Mouse (Mus musculus): ENCODE results near the gene Pold1.
A peak's percentile ranks its signal among the peaks of the same experiment; 100 is the strongest.

The Pold1 gene

DNA sequence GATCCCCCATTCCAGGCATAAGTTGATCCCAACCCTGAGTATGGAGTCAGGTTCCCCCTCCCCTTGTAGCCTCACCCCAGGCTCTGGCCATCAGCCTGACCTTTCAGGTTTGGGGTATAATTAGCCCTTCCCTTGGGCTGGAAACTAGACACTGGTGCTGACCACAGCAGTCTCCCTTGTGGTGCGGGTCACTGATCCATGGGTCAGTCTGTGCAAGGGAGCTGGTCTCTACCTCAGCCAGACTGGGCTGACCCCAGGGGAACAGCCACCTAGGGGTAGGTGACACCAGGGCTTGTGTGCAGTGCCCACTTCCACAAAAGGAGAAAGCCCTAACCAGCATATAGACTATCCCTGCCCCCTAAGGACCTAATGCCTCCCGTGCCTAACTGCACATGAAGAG lies 25.6 kb downstream of the Pold1 start:
- no peak for DNase-seq

DNA sequence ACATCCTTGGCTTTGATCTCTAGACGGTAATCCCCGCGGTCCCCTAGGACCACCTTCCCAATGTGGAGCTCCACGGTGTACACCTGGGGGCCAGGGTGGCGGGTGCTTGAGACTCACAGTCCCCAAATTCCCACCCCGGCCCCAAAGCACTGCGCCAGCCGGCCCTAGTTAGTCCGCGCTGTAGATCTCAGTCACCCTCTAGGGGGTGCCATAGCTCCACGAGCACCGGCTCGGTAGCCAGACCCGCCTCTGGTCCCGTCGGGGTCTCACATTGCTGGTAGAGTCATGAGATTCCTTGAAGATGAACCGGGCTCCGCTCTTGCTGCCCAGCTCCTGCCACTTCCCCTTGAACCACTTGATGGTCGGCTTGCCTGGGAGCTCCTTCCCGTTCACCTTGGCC lies 26.9 kb downstream of the Pold1 start:
- DNase-seq: peak; percentile 84

DNA sequence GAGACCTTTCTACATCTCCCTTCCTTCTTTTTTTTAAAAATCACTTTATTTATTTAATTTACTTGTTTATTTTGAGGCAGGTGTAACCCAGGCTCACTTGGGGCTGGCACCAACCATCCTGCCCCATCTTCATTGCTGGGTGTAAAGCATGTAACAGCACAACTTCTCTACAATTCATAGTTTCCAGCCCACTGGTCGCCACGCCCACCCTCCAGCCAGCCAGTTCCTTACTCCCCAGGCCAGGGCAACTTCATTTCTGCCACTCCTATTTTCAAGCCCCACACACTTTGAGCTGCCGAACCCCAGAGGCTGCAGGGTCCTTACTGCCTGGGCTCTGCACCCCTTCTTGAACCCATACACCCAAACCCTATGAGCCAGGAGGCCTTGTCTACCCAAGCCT lies 27.7 kb downstream of the Pold1 start:
- DNase-seq: no peak

DNA sequence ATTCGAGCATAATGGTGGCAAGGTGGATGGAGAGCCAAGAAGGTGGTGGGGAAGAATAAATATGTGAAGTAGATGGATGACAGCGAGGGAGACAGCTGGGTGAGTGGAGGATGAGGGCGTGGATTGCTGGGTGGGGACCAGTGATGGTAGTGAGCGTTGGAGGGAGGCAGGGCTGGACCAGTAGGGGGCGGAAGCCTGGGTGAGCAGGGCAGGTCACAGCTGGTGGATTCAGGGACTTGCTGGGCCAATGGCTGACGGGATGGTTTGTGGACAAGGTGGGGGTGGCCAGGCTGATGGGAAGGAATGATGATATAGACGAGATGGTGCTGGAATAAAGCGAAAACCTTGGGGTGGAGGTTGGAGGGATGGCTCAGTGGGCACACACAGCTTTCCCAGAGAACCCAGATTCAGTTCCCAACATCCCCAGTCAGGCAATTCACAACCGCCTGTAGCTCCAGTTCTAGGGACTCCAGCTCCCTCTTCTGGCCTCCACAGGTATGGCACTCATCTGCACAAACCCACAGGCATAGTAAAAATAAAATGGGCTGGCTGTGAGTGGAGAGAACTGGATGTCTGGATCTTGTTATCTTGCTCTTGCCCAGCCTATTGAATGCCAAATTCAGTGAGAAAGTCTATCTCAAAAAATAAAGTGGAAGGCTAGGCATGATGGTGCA lies 29.3 kb downstream of the Pold1 start:
- DNase-seq: no peak

DNA sequence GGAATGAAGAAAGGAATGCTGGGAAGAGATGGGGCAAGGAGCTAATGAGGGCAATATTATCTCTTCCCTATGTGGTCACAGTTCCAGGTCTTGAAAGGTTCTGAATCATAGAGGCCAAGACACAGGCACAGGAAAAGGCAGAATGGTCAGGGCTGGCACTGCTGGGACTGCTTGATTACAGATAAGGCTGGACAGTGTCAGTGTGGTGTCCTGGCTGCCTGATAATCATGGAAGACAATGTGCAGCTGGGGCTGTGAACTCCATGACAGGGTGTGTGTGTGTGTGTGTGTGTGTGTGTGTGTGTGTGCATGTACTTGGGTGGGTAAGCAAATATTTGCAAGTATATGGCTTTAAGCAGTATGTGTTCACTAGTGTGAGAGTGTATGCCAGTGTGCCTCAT lies 41.2 kb downstream of the Pold1 start:
- no peak for DNase-seq

DNA sequence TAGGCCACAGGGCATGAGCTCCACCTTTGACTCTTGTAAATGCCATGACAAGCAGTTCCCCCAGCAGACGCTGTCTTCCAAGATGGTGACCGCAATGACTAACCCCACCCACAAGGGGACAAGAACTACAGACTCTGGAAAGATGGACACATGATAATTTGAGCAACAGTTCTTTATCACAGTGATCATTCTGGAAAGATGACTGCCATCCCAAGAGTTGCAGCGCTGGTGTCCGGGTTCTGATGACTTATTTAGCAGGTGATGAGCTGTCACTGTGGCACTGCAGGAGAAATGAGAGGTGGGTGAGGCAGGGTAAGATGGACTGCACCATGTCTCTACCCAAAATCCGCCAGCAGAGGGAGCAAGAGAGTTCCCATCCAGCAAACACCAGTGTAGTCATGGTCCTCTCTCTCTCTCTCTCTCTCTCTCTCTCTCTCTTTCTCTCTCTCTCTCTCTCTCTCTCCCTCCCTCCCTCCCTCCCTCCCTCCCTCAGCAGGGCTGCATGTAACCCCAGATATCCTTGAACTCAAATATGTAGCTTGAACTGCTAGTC lies 47.0 kb downstream of the Pold1 start:
- peak; percentile 84 for DNase-seq

DNA sequence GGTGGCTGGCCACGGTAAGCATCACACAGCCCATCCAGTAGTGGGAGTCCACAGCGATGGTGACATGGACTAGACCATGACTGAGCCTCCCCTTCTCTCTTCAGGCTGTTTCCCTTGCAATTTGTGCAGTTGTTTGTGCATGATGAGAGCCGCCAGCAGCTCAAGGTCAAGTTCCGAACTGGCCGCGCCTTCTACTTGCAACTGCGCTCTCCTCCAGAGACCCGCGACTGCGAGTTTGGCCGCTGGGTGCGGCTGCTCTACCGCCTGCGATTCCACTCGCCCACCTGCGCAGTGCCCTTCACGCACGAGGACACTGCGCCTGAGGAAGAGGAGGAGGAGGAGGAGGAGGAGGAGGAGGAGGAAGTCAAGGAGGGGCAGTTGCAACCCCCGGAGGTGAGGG lies 48.6 kb downstream of the Pold1 start:
- DNase-seq: peak; percentile 4

DNA sequence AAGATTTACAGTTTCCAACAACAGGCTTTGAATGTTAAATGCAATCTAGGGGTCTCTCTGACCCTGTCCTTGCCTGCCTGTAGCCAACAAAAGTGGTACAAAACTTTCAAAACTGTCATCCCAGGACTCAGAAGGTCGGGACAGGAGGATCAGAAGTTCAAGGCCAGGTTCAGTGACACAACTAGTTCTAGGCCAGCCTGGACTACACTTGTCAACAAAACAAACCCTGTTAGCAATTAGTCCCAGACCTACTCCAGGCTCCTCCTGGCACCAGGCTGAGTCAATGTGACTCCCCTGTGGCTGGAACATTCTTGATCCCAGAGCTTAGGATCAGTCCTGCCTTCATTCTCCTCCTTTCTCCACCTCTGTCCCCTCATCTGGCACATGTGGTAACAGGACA lies 49.7 kb downstream of the Pold1 start:
- no peak for DNase-seq

DNA sequence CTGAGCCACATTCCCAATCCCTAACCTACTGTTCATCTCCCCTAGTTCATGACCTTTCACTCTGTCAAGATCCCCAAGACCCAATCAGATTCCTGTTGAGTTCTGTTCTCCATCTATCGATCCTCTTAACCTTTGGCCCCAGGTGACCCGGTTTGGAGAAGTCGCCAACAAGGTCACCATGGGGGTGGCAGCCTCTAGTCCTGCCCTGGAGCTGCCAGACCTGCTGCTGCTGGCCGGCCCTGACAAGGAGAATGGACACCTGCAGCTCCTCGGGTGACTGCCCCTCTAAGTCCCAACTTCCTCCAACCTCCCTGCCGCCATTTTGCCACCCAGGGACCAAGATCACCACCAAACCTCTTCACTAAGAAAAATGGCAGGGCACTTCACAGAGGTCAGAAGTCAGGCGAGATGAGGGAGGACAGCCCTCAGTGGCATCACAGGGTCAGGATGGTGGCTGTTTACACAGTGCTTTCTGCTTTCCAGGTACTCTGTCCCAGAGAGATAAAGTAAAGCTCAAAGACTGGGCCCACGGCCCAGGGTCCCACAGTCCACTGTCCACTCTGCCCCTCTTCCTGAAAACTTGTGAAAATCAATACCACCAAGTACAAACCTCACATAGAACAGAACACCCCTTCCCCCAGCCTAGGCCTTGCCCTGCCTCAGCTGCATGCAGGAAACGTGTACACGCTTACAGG lies 51.1 kb downstream of the Pold1 start:
- peak; percentile 18 for DNase-seq

DNA sequence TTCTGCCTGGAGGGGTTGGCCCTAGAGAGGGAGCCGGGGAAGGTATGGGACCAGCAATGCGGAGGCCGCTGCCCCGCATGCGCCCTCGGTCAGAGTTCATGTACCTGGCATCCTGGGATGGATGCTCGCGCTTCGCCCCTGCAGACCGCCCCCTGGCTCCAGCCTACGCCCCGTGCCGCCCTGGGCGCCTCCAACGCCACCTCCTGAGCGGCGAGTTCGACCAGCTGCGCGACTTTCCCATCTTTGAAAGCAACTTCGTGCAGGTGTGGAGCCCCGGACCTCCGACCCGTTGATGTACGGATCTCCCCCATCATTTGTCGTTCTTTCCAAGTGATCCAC lies 51.9 kb downstream of the Pold1 start:
- no peak for DNase-seq

DNA sequence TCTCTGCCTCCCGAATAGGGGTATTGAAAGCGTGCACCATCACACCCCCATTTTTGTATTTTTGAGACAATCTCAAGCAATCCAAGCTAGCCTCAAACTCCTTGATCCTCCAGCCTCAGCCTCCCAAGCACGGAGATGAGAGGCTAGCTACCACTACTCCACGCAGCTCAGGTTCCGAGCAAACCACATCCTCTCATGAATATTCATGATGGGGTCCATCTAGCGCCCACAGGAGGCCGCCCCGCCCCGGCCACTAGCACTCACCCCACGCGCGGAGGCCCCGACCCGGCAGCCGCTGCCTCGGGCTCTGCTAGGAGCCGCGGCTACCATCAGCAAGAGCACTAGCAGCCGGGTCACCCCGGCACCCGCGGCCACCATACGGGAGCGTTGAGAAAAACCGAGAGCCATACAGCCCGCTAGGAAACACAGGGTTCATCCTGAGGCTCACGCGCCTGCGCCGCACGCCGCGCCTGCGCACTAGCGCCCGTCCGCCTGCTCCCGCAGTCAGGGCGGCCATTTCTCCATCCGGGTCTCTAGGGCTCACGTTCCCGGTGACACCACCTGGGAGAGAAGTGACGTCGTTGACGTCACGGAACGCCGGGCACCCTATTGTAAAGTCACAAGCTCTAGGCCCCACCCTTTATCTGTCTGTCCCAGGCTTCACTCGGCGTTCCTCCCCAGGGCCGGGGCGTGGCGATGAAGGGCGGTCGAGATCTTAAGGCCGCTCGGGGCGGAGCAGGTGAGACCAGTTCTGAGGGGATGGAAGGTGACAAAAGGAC lies 52.5 kb downstream of the Pold1 start, which contains the start of the genes Emc10 and Fam71e1:
TSS of gene Emc10 (minus strand) at position 538 of the 779 bp plus-strand sequence.
TSS of gene Fam71e1 (plus strand) at position 590 of the 779 bp plus-strand sequence.
- peak; percentile 99 for DNase-seq

DNA sequence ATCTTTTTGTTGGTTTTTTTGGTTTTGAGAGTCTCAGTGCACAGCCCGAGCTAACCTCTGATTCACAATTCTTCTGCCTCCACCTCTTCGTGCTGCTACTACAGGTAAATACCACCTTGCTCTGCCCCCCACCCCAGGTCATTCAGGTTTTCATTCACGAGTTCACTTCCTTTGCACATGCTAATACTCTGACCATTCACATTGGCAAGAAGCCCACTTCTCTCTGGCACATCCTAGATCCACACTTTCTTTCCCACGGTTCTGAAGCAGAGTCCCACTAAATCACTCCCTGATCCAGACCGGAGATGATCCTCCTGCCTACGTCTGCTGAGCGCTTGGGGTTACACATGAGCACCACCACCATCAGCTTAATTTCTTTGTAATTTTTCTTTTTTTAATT lies 53.6 kb downstream of the Pold1 start:
- DNase-seq: peak; percentile 5

DNA sequence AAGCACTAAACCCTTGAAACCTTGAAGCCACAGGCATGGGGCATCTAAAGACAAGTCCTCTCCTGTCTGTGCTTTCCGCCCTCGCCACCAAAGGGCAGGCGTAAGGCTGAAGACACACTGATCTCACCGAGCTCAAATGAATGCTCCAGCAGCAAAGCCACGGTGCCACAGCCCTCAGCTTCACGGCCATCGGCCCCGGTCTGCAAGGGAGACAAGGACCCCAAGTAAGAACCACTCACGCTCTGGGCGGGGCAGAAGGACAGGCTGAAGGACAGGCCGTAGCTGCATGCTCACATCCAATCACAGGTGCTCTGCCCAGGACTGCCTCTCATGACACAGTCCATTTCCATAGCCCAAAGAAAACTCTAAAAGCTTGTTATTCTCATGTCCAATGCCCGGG lies 54.0 kb downstream of the Pold1 start:
- DNase-seq: peak; percentile 5

DNA sequence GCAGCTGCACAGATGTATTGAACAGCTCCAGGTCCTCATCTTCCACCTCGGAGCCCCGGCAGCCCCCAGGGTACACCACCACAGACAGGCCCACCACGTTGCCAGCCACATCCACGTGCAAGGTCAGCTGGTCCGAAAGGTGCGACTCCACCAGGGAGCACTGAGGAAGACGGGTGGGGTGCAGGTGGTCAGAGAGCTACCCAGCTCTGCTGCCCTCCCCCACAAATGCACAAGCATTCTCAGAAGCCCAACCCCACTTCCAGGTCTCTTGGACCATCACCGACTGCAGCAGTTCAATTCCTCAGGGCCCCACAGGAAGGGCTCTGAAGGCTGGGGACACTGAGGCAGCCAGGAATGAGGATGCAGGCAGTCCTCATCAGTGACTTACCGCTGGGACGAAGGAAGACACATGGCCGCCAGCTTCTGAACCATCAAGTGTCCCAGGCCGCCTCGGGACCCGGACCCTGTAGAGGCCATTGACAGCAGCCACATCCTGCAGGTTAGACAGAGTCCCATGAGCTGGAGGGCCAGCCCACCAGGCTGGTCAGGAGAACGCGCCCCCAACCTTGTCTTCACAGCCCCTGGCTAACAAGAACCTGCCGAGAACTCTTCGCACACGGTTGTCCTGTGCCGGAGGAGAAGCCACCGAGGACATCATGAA lies 56.4 kb downstream of the Pold1 start:
- DNase-seq: peak; percentile 5

DNA sequence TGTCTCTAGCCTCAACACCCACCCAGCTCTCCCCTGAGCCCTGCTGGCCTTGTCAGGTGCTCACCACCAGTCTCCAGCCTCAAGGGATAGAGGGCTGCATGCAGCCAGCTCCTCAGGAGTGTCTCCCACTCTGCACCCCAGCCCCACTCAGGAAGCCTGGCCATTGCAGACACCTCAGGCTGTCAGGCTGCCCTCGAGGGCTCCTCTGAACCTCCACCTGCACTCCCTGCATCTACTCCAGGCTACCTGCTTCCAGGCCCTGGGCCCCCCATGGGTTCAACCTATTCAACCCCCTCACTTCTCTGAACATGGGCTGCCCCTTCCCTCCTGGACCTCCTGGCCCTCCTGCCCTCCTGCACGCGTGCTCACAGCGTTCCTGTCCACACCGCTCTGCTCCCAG lies 57.3 kb downstream of the Pold1 start:
- peak; percentile 3 for DNase-seq

DNA sequence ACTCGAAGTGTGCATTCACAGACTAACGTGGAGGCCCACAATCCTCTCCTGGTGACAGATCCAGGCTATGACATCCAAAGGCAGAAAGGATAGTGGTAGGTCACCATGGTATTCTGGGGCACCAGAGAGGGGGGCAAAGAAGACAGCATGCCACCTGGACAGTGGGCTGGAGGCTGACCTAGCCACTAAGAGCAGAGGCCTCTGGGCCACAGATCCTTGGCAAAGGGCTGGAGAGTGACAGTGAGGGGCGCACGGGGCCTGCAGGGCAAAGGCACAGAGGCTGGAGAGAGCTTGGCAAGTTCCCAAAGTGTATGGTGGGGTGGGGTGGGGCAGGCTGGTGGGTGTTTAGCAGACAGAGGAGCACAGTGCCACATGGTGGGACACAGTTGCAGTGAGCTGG lies 58.4 kb downstream of the Pold1 start:
- peak; percentile 7 for DNase-seq

DNA sequence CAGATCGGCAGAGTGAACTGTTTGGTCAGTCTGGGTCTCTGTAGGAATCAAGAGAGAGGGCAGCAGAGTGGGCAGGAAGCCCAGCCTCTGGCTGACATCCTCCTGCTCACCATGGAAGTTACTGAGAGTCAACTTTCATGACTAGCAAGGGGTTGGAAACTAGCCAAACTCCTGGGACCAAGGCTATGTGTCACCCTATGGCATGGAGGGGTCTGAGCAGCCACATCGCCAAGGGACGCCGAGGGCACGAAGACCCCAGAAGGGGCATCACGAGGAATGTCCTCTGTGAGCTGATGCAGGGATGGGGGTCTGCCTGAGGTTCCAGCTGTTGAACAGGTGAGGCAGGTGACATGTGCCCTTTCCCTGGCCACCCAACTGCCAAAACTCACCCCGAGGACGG lies 60.1 kb downstream of the Pold1 start:
- peak; percentile 5 for DNase-seq

DNA sequence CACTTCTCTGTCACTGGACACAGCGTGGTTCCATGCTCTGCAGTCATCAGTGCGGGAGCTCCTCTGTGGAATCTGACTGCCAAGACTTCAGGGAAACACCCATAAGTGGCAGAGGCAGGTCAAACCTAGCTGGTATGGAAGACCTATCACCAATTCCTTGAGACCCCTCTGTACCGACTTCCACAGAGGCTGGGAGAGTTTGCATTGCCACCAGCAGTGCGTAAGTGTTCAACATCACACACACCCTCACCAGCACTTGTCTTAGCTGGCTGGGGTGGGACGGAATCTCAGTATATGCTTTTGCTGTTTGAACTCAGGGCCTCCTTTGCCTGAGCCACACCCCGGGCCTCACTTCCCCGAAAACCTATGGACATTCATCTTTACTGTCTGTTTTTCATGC lies 60.7 kb downstream of the Pold1 start:
- DNase-seq: peak; percentile 2

DNA sequence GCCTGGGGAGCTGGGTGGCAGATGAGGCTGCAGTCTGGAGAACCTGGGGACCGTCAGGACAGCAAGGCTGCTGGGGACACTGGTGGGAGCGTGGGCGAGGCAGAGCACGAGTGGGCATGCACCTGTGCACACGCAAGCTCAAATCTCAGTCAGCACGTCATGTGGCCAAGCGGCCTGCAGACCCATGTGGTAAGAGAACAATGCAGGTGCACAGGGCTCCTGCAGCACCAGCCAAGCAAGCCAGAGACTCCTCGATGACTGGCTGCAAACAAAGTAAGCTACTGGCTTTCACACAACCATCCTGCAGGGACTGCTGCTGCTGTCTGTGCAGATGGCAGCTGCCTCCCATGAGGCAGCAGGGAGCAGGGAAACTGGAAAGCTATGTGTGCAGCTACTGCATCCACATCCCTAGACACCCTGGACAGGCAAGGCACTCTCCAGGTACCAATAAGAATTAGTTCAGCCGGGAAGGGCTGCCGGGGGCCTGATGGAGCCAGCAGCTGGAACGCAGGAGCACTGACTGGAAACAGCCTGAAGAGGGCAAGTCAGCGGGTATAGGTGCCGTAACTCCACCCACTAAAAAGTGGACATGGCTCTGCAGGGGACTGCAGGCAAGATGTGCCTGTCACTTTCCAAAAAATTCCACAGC lies 61.6 kb downstream of the Pold1 start:
- DNase-seq: peak; percentile 4

DNA sequence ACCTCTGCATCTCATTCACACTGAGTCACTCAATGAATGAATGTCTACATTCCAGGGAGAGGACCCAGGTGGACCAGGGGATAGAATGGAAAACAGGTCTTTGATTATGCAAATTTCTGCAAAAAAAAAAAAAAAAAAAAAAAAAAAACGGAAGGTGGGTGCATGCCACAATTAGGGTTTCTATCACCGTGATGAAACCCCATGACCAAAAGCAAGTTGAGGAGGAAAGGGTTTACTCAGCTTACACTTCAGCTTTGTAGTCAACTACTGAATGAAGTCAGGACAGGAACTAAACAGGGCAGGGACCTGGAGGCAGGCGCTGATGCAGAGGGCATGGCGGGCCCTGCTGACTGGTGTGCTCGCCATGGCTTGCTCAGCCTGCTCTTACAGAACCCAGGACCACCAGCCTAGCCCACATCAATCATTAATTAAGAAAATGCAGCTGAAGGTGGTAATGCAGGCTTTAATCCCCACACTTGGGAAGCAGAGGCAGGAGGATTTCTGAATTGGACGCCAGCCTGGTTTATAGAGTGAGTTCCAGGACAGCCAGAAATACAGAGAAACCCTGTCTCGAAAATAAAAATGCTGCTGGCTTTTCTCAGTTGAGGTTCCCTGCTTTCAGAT lies 63.0 kb downstream of the Pold1 start:
- peak; percentile 3 for DNase-seq

DNA sequence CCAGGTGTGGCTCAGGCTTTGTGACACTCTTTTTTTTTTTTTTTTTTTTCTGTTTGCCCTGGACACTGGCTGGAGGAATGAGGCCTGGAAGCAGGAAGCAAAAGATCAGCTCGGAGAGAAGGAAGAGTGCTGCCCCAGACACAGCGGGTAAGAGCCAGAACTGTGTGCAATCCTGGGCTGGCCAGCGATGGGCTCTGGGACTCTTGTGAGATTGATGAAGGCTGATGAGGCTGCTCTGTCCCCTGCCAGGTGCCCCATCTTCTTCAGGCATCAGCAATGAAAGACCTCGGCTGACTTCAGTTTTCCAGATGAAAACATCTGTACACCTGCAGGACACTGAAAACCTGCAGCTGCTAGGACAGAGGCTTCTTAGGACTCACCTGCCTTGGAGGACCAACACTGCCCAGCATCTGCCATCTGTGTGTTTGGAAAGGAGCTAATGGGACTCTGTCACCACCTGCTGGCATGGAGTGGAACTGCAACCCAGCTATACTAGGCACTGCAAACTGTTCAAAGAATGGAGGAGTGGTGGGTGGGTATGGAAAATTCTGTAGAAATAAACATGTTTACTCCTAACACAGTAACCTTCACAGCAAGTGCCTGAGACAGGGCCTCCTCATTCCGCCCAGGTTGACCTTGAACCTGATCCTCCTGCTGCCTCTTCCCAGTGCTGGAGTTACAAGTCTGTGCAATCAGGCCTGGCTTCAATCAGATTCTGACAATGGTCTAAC lies 63.6 kb downstream of the Pold1 start:
- DNase-seq: peak; percentile 84
